Mouse (Mus musculus): ENCODE results near the gene Thra.

DNA sequence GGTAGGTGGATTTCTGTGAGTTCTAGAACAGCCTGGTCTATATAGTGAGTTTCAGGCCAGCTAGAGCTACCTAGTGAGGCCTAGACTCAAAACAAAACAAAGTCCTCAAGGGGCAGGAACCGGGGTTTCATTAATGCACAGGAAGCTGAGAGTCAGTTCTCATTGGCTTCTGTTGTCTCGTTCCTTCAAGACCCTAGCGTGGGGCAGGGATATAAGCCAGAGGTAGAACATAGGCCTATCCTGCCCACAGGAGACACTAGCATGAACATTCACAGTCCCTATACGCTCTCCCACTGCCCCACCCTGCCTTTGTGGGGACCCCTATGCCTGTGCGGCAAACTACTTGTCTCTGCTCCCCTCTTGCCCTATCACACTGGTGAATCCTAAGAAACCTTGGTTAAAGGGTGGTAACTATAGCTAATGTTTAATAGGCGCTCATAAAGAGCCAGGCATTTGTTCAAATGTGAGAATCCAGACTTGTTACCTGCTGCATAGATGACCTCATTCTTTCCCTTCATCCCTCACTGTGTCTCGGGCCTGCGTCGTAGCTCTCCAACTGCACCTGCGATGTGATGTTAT, 12.2 kb downstream of the Thra start:
- no peak for TF ChIP-seq CTCF (IDR thresholded peaks at IDR 0.05; ENCODE audit: extremely low read depth, insufficient read depth, low read length)
- no peak for TF ChIP-seq POLR2A (IDR thresholded peaks at IDR 0.05; ENCODE audit: extremely low read depth, insufficient read depth, low read length)

All from cortical plate, adult 2 months (tissue).